Mouse (Mus musculus) CH12.LX (cell line): ENCODE results near the gene Nxpe5.

Experiments used
- CHD1 ChIP-seq: IDR thresholded peaks from 2 replicates; pipeline ENCODE4 v1.6.1; 2012; ENCODE audit warnings: low read depth, low read length, improper control_type of control experiment, inconsistent platforms
- JUND ChIP-seq: conservative IDR thresholded peaks from 2 replicates; pipeline ENCODE4 v1.6.1; 2011; ENCODE audit warnings: low read depth, low read length, improper control_type of control experiment
- MAX ChIP-seq: IDR thresholded peaks from 2 replicates; pipeline ENCODE4 v1.6.1; 2011; ENCODE audit warnings: low read length, improper control_type of control experiment
- POLR2A ChIP-seq: IDR thresholded peaks from 2 replicates; pipeline ENCODE4 v1.6.1; 2011; ENCODE audit warnings: low read depth, mild to moderate bottlenecking, improper control_type of control experiment, low read length
- TCF12 ChIP-seq: IDR thresholded peaks from 2 replicates; pipeline ENCODE4 v1.6.1; 2014; ENCODE audit warnings: low read depth, mild to moderate bottlenecking, inconsistent platforms, low read length, improper control_type of control experiment

DNA sequence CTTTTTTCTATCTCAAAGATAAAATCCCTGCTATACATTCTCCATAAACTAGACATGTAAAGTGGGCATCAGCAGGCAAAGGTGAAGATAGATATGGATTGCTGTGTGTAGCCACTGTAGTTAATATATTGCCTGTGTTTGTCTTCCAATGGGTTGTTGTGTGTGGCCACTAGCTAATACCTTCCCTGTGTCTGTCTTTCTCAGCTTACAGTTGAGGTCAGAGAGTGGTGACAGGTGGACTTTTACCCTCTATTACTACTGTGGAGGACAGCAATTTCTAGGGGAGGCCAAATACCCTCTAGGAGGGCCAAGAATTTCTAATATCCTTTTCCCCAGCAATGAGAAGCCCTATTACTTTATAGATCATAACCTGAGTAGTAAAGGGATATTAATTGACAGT lies 8.5 kb downstream of the Nxpe5 start:
- TF ChIP-seq POLR2A (no peak), JUND (no peak), CHD1 (no peak), TCF12 (no peak), MAX (no peak)
